Mouse (Mus musculus): ENCODE results near the gene Trim8.

Gene Trim8

GRCm38 (mm10) chr19:46501401-46502068 lies at the start of gene Trim8:
Gene Trim8, plus strand, starts transcription at chr19:46501702.
- peak; percentile 89 for DNase-seq (ENCODE audit: extremely low spot score, low spot score)

- DNase-seq (ENCODE audit: extremely low spot score, low spot score): no peak
Measured at GRCm38 (mm10) chr19:46452052-46452827, 49.3 kb upstream of the Trim8 start.

- no peak for DNase-seq (ENCODE audit: extremely low spot score, low spot score)
Measured at GRCm38 (mm10) chr19:46452916-46453315, 48.6 kb upstream of the Trim8 start.

- no peak for DNase-seq (ENCODE audit: extremely low spot score, low spot score)
Measured at GRCm38 (mm10) chr19:46454126-46454880, 47.2 kb upstream of the Trim8 start.

- DNase-seq (ENCODE audit: extremely low spot score, low spot score): no peak
Measured at GRCm38 (mm10) chr19:46455032-46455431, 46.5 kb upstream of the Trim8 start.

GRCm38 (mm10) chr19:46455556-46455955 lies 45.9 kb upstream of the Trim8 start:
- DNase-seq (ENCODE audit: extremely low spot score, low spot score): no peak

- DNase-seq (ENCODE audit: extremely low spot score, low spot score): no peak
Measured at GRCm38 (mm10) chr19:46456018-46456735, 45.3 kb upstream of the Trim8 start.

GRCm38 (mm10) chr19:46457798-46458197 lies 43.7 kb upstream of the Trim8 start:
- no peak for DNase-seq (ENCODE audit: extremely low spot score, low spot score)

GRCm38 (mm10) chr19:46459256-46459655 lies 42.2 kb upstream of the Trim8 start:
- DNase-seq (ENCODE audit: extremely low spot score, low spot score): no peak

- DNase-seq (ENCODE audit: extremely low spot score, low spot score): no peak
Measured at GRCm38 (mm10) chr19:46459889-46460288, 41.6 kb upstream of the Trim8 start.

GRCm38 (mm10) chr19:46462574-46462973 lies 38.9 kb upstream of the Trim8 start:
- no peak for DNase-seq (ENCODE audit: extremely low spot score, low spot score)

GRCm38 (mm10) chr19:46463446-46463845 lies 38.1 kb upstream of the Trim8 start:
- DNase-seq (ENCODE audit: extremely low spot score, low spot score): no peak

GRCm38 (mm10) chr19:46466160-46466559 lies 35.3 kb upstream of the Trim8 start:
- no peak for DNase-seq (ENCODE audit: extremely low spot score, low spot score)

- no peak for DNase-seq (ENCODE audit: extremely low spot score, low spot score)
Measured at GRCm38 (mm10) chr19:46467051-46467503, 34.4 kb upstream of the Trim8 start.

- no peak for DNase-seq (ENCODE audit: extremely low spot score, low spot score)
Measured at GRCm38 (mm10) chr19:46470364-46471240, 30.9 kb upstream of the Trim8 start.

- DNase-seq (ENCODE audit: extremely low spot score, low spot score): peak; percentile 38
Measured at GRCm38 (mm10) chr19:46471324-46472093, 30.0 kb upstream of the Trim8 start.

GRCm38 (mm10) chr19:46477432-46477845 lies 24.1 kb upstream of the Trim8 start:
- DNase-seq (ENCODE audit: extremely low spot score, low spot score): no peak

- no peak for DNase-seq (ENCODE audit: extremely low spot score, low spot score)
Measured at GRCm38 (mm10) chr19:46478242-46478641, 23.3 kb upstream of the Trim8 start.

GRCm38 (mm10) chr19:46478826-46479225 lies 22.7 kb upstream of the Trim8 start:
- no peak for DNase-seq (ENCODE audit: extremely low spot score, low spot score)
